Mouse (Mus musculus): ENCODE data around the gene Farsa. TPM values are rescaled to one million over a fixed set of nuclear protein-coding genes. Genes with fewer than 3 reads are reported as not detected.
A peak's percentile ranks its signal among the peaks of the same experiment; 100 is the strongest.
"Not testable (repeated sequence)": the region's sequence is repeated elsewhere in the genome, so short reads cannot be mapped to it uniquely, and the experiment has no call there.

Farsa gene
- polyA plus RNA-seq, 1 experiment from 2014 or later: 112 TPM

- H3K4me3 ChIP-seq: peak overlapping the region; percentile 66
- peak overlapping the region; percentile 68 for H3K27ac ChIP-seq (replicated peaks)
- H3K4me2 ChIP-seq: peak overlapping the region; percentile 70
- H3K9ac ChIP-seq: peak overlapping the region; percentile 69
- 9% methylated on average over 31 of the region's 31 CpGs for WGBS
- no peaks in the 10 kb centered on the region for H3K9me3 ChIP-seq
- H3K4me1 ChIP-seq (replicated peaks): peaks cover 19% of the 10 kb centered on the region
- H3K27me3 ChIP-seq: no peaks in the 10 kb centered on the region
- peak; percentile 68 for ATAC-seq (ENCODE audit: low FRiP score, low read depth)
- peaks cover 10% of the 10 kb centered on the region for H3K36me3 ChIP-seq
Observed at GRCm38 (mm10) chr8:84892993-84893708, 36.4 kb downstream of the Farsa start.

- peak; percentile 99 for ATAC-seq (ENCODE audit: low FRiP score, low read depth)
- H3K4me3 ChIP-seq: peak within 1 kb of the TSS; percentile 66
- peaks cover 19% of the 10 kb centered on the region for H3K4me1 ChIP-seq (replicated peaks)
- peak within 1 kb of the TSS; percentile 68 for H3K27ac ChIP-seq (replicated peaks)
- H3K36me3 ChIP-seq: peaks cover 7% of the 10 kb centered on the region; the same call in 1 of the 2 replicates
- H3K9ac ChIP-seq: peak within 1 kb of the TSS; percentile 69
- H3K27me3 ChIP-seq: no peaks in the 10 kb centered on the region
- 0% methylated on average over 11 of the region's 11 CpGs for WGBS
- H3K9me3 ChIP-seq: no peaks in the 10 kb centered on the region
- H3K4me2 ChIP-seq: peak within 1 kb of the TSS; percentile 70
Observed at GRCm38 (mm10) chr8:84893709-84894134, 36.9 kb downstream of the Farsa start, which contains the start of gene Gcdh. Gcdh (minus strand) TSS chr8:84893921.

DNA sequence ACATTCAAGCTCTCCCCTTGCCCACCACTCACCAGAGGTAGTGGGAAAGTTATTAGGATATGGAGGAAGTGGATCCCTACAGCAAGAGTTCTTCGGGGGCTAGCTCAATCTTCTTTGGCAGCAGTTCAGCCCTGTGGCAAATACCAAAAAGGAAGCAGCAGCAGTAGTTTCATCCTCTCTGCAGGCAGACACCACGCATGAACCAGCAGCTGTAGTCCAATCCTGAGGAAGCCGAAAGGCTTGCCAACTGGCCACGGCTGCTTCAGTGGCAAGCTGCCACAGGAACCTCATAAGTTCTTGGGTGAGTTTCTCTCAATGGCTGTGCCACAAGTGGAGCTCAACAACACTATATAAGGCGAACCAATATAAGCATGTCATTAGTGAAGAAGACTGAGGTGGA is 39.2 kb downstream of the Farsa start:
- H3K9ac ChIP-seq: no peak overlapping the region
- 0 out of 2 replicates have a peak, but pooled peaks cover 3% of the 10 kb centered on the region for H3K27me3 ChIP-seq
- peaks cover 19% of the 10 kb centered on the region for H3K4me1 ChIP-seq (replicated peaks)
- no peaks in the 10 kb centered on the region for H3K9me3 ChIP-seq
- 0 out of 2 replicates have a peak, but pooled peaks cover 7% of the 10 kb centered on the region for H3K36me3 ChIP-seq
- H3K4me3 ChIP-seq: no peak overlapping the region
- no peak for ATAC-seq (ENCODE audit: low FRiP score, low read depth)
- no peak overlapping the region for H3K4me2 ChIP-seq
- H3K27ac ChIP-seq (replicated peaks): no peak overlapping the region
- WGBS: 88% methylated on average over 5 of the region's 5 CpGs

GRCm38 (mm10) chr8:84901071-84901470 is 44.3 kb downstream of the Farsa start:
- H3K4me3 ChIP-seq: no peak overlapping the region
- H3K4me2 ChIP-seq: no peak overlapping the region
- no peak overlapping the region for H3K27ac ChIP-seq (replicated peaks)
- no peaks in the 10 kb centered on the region for H3K9me3 ChIP-seq
- peaks cover 14% of the 10 kb centered on the region for H3K4me1 ChIP-seq (replicated peaks)
- no peaks in the 10 kb centered on the region for H3K36me3 ChIP-seq
- H3K9ac ChIP-seq: no peak overlapping the region
- H3K27me3 ChIP-seq: peaks cover 12% of the 10 kb centered on the region; the same call in 1 of the 2 replicates
- WGBS: 67% methylated on average over 4 of the region's 4 CpGs
- no peak for ATAC-seq (ENCODE audit: low FRiP score, low read depth)

GRCm38 (mm10) chr8:84901752-84902151 is 45.0 kb downstream of the Farsa start, which contains the start of gene Klf1:
Klf1 (plus strand) TSS chr8:84901928.
- peak within 1 kb of the TSS; percentile 85 for H3K4me2 ChIP-seq
- WGBS: 90% methylated on average over 3 of the region's 3 CpGs
- H3K9me3 ChIP-seq: no peaks in the 10 kb centered on the region
- no peak within 1 kb of the TSS for H3K27ac ChIP-seq (replicated peaks)
- ATAC-seq (ENCODE audit: low FRiP score, low read depth): no peak
- H3K36me3 ChIP-seq: no peaks in the 10 kb centered on the region
- peaks cover 14% of the 10 kb centered on the region for H3K4me1 ChIP-seq (replicated peaks)
- peak within 1 kb of the TSS; percentile 47 for H3K9ac ChIP-seq
- peaks cover 12% of the 10 kb centered on the region; the same call in 1 of the 2 replicates for H3K27me3 ChIP-seq
- peak within 1 kb of the TSS; percentile 47 for H3K4me3 ChIP-seq

DNA sequence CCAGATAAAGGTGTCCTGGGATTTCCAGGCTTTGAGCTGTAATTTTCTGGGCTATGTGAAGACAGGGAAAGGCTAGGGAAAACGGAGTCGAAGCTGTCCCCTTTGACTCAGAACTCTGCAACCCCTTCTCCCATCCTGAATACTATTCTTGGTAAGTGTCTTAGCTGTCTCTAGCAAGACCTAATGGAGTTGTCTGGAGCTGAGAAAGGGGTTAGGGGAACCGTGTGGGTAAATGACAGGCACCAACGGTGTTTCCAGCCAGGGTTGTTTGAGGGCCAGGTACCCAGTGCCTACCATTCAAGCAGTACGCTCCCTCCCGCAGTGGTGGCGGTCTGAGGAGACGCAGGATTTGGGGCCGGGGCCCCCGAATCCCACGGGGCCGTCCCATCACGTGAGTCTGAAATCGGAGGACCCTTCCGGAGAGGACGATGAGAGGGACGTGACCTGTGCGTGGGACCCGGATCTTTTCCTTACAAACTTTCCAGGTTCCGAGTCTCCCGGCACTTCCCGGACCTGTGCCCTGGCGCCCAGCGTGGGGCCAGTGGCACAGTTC is 45.7 kb downstream of the Farsa start:
- no peak overlapping the region for H3K27ac ChIP-seq (replicated peaks)
- ATAC-seq (ENCODE audit: low FRiP score, low read depth): no peak
- WGBS: 3% methylated on average over 24 of the region's 24 CpGs
- peak overlapping the region; percentile 47 for H3K4me3 ChIP-seq
- peak overlapping the region; percentile 47 for H3K9ac ChIP-seq
- no peaks in the 10 kb centered on the region for H3K36me3 ChIP-seq
- peaks cover 12% of the 10 kb centered on the region; the same call in 1 of the 2 replicates for H3K27me3 ChIP-seq
- H3K4me1 ChIP-seq (replicated peaks): peaks cover 14% of the 10 kb centered on the region
- H3K4me2 ChIP-seq: peak overlapping the region; percentile 85
- no peaks in the 10 kb centered on the region for H3K9me3 ChIP-seq

DNA sequence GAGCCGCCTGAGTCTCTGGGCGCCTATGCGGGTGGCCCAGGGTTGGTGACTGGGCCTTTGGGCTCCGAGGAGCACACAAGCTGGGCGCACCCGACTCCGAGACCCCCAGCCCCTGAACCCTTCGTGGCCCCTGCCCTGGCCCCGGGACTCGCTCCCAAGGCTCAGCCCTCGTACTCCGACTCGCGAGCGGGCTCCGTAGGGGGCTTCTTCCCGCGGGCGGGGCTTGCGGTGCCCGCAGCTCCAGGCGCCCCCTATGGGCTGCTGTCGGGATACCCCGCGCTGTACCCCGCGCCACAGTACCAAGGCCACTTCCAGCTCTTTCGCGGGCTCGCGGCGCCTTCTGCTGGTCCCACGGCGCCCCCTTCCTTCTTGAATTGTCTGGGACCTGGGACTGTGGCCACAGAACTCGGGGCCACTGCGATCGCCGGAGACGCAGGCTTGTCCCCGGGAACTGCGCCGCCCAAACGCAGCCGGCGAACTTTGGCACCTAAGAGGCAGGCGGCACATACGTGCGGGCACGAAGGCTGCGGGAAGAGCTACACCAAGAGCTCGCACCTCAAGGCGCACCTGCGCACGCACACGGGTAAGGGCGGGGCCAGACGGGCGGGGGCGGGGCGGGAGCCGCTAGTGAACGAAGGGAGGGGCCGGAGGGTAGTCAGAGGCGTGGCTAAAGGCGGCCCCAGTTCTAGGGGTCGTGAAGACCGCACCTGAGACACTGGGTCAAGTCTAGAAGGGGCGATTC is 46.3 kb downstream of the Farsa start:
- under 1% methylated on average over 62 of the region's 68 CpGs for WGBS
- Histone ChIP-seq H3K4me2 (peak overlapping the region; percentile 85), H3K36me3 (no peaks in the 10 kb centered on the region), H3K27ac (replicated peaks) (no peak overlapping the region), H3K9ac (peak overlapping the region; percentile 47), H3K4me3 (peak overlapping the region; percentile 47), H3K4me1 (replicated peaks) (peaks cover 14% of the 10 kb centered on the region), H3K9me3 (no peaks in the 10 kb centered on the region), H3K27me3 (peaks cover 12% of the 10 kb centered on the region; the same call in 1 of the 2 replicates)
- ATAC-seq (ENCODE audit: low FRiP score, low read depth): peak; percentile 89

DNA sequence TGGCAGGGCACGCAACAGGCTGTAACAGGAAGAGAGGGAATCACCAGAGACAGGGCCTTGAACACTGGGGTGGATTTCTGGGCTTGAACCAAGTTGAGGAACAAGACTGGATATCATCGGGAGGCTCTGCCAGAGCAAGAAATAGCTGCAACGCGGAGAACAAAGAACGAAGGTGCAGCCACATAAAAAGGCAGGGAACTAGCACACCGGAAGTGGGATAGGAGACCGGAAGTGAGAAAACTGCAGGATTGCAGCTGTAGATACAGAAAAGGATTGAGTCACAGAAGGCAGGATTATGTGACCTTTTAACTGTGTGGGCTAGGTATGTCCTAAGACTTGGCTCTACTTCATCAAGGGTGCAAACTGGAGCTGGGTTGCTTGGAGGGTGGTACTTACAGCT is 47.6 kb downstream of the Farsa start:
- no peak overlapping the region for H3K4me2 ChIP-seq
- peaks cover 12% of the 10 kb centered on the region; the same call in 1 of the 2 replicates for H3K27me3 ChIP-seq
- no peak overlapping the region for H3K9ac ChIP-seq
- H3K9me3 ChIP-seq: no peaks in the 10 kb centered on the region
- H3K27ac ChIP-seq (replicated peaks): no peak overlapping the region
- ATAC-seq (ENCODE audit: low FRiP score, low read depth): no peak
- H3K4me3 ChIP-seq: no peak overlapping the region
- peaks cover 22% of the 10 kb centered on the region for H3K4me1 ChIP-seq (replicated peaks)
- WGBS: 88% methylated on average over 7 of the region's 7 CpGs
- H3K36me3 ChIP-seq: no peaks in the 10 kb centered on the region

- Histone ChIP-seq H3K9ac (no peak overlapping the region), H3K9me3 (no peaks in the 10 kb centered on the region), H3K4me1 (replicated peaks) (peaks cover 22% of the 10 kb centered on the region), H3K27ac (replicated peaks) (no peak overlapping the region), H3K36me3 (peaks cover 19% of the 10 kb centered on the region), H3K4me2 (no peak overlapping the region), H3K4me3 (no peak overlapping the region), H3K27me3 (0 out of 2 replicates have a peak, but pooled peaks cover 11% of the 10 kb centered on the region)
- no peak for ATAC-seq (ENCODE audit: low FRiP score, low read depth)
- WGBS: 93% methylated on average over 9 of the region's 9 CpGs
Observed at GRCm38 (mm10) chr8:84907037-84907436, 50.2 kb downstream of the Farsa start.

GRCm38 (mm10) chr8:84907493-84907892 is 50.7 kb downstream of the Farsa start:
- H3K9me3 ChIP-seq: no peaks in the 10 kb centered on the region
- 82% methylated on average over 8 of the region's 8 CpGs for WGBS
- H3K27ac ChIP-seq (replicated peaks): no peak overlapping the region
- peaks cover 24% of the 10 kb centered on the region for H3K36me3 ChIP-seq
- H3K4me2 ChIP-seq: no peak overlapping the region
- H3K27me3 ChIP-seq: 0 out of 2 replicates have a peak, but pooled peaks cover 11% of the 10 kb centered on the region
- H3K4me1 ChIP-seq (replicated peaks): peaks cover 19% of the 10 kb centered on the region
- H3K4me3 ChIP-seq: no peak overlapping the region
- ATAC-seq (ENCODE audit: low FRiP score, low read depth): no peak
- no peak overlapping the region for H3K9ac ChIP-seq

- H3K9ac ChIP-seq; ATAC-seq (ENCODE audit: low FRiP score, low read depth); H3K27ac ChIP-seq (replicated peaks); H3K9me3 ChIP-seq: not testable (repeated sequence)
- H3K36me3 ChIP-seq: peaks cover 28% of the 10 kb centered on the region
- peak overlapping the region; percentile 35 for H3K4me3 ChIP-seq
- 0 out of 2 replicates have a peak, but pooled peaks cover 11% of the 10 kb centered on the region for H3K27me3 ChIP-seq
- H3K4me1 ChIP-seq (replicated peaks): peaks cover 17% of the 10 kb centered on the region
- peak overlapping the region; percentile 62 for H3K4me2 ChIP-seq
- 33% methylated on average over 7 of the region's 7 CpGs for WGBS
Observed at GRCm38 (mm10) chr8:84907979-84908378, 51.2 kb downstream of the Farsa start.

All from hindbrain, embryonic 15.5 days (tissue).